Mouse (Mus musculus): ENCODE measurements around the gene Depp1. TPM values are rescaled to one million over a fixed set of nuclear protein-coding genes. Genes with fewer than 3 reads are reported as not detected.
A peak's percentile ranks its signal among the peaks of the same experiment; 100 is the strongest.

Gene Depp1
- polyA plus RNA-seq, 1 experiment from 2014 or later: 5.4 TPM

- Histone ChIP-seq H3K27me3 (ENCODE audit: poor library complexity, severe bottlenecking) (no peaks in the 10 kb centered on the region), H3K27ac (no peak overlapping the region), H3K36me3 (replicated peaks) (no peaks in the 10 kb centered on the region; the same call in 1 of the 2 replicates), H3K4me3 (no peak overlapping the region), H3K9me3 (no peaks in the 10 kb centered on the region; the same call in 1 of the 2 replicates), H3K4me1 (peaks cover 6% of the 10 kb centered on the region; the same call in 1 of the 2 replicates)
- DNase-seq (ENCODE audit: extremely low spot score, low spot score): peak; percentile 61
- WGBS: 64% methylated on average over 9 of the region's 9 CpGs
Observed at GRCm38 (mm10) chr6:116653684-116654454, 3.5 kb downstream of the Depp1 start.

GRCm38 (mm10) chr6:116663364-116663763 lies 13.0 kb downstream of the Depp1 start:
- Histone ChIP-seq H3K4me3 (no peak overlapping the region), H3K36me3 (replicated peaks) (no peaks in the 10 kb centered on the region), H3K9me3 (no peaks in the 10 kb centered on the region), H3K27me3 (ENCODE audit: poor library complexity, severe bottlenecking) (no peaks in the 10 kb centered on the region), H3K27ac (no peak overlapping the region), H3K4me1 (peaks cover 36% of the 10 kb centered on the region)
- DNase-seq (ENCODE audit: extremely low spot score, low spot score): no peak
- WGBS: 88% methylated on average over 2 of the region's 2 CpGs

- H3K36me3 ChIP-seq (replicated peaks): no peaks in the 10 kb centered on the region
- H3K9me3 ChIP-seq: no peaks in the 10 kb centered on the region
- no peak for DNase-seq (ENCODE audit: extremely low spot score, low spot score)
- H3K4me1 ChIP-seq: peaks cover 43% of the 10 kb centered on the region
- H3K27me3 ChIP-seq (ENCODE audit: poor library complexity, severe bottlenecking): 0 out of 2 replicates have a peak, but pooled peaks cover under 1% of the 10 kb centered on the region
- no peak overlapping the region for H3K4me3 ChIP-seq
- WGBS: 84% methylated on average over 6 of the region's 6 CpGs
- peak overlapping the region; percentile 17; the same call in 1 of the 2 replicates for H3K27ac ChIP-seq
Observed at GRCm38 (mm10) chr6:116664031-116664430, 13.6 kb downstream of the Depp1 start.

GRCm38 (mm10) chr6:116664830-116665229 lies 14.4 kb downstream of the Depp1 start:
- H3K27me3 ChIP-seq (ENCODE audit: poor library complexity, severe bottlenecking): 0 out of 2 replicates have a peak, but pooled peaks cover 8% of the 10 kb centered on the region
- no peaks in the 10 kb centered on the region for H3K9me3 ChIP-seq
- WGBS: 83% methylated on average over 3 of the region's 3 CpGs
- DNase-seq (ENCODE audit: extremely low spot score, low spot score): no peak
- H3K27ac ChIP-seq: no peak overlapping the region
- H3K36me3 ChIP-seq (replicated peaks): no peaks in the 10 kb centered on the region
- no peak overlapping the region for H3K4me3 ChIP-seq
- peaks cover 51% of the 10 kb centered on the region for H3K4me1 ChIP-seq

GRCm38 (mm10) chr6:116666085-116666750 lies 15.8 kb downstream of the Depp1 start:
- H3K27me3 ChIP-seq (ENCODE audit: poor library complexity, severe bottlenecking): peaks cover 20% of the 10 kb centered on the region
- DNase-seq (ENCODE audit: extremely low spot score, low spot score): no peak
- H3K36me3 ChIP-seq (replicated peaks): no peaks in the 10 kb centered on the region
- peaks cover 65% of the 10 kb centered on the region for H3K4me1 ChIP-seq
- H3K27ac ChIP-seq: peak overlapping the region; percentile 44; the same call in 1 of the 2 replicates
- no peaks in the 10 kb centered on the region for H3K9me3 ChIP-seq
- no peak overlapping the region for H3K4me3 ChIP-seq
- 79% methylated on average over 12 of the region's 12 CpGs for WGBS

GRCm38 (mm10) chr6:116666892-116667291 lies 16.5 kb downstream of the Depp1 start:
- Histone ChIP-seq H3K4me1 (peaks cover 71% of the 10 kb centered on the region), H3K4me3 (no peak overlapping the region)
- 70% methylated on average over 3 of the region's 3 CpGs for WGBS

GRCm38 (mm10) chr6:116667382-116667781 lies 17.0 kb downstream of the Depp1 start:
- 77% methylated on average over 3 of the region's 3 CpGs for WGBS
- Histone ChIP-seq H3K4me1 (peaks cover 76% of the 10 kb centered on the region), H3K36me3 (replicated peaks) (no peaks in the 10 kb centered on the region), H3K4me3 (no peak overlapping the region), H3K27ac (peak overlapping the region; percentile 16; the same call in 1 of the 2 replicates), H3K27me3 (ENCODE audit: poor library complexity, severe bottlenecking) (peaks cover 32% of the 10 kb centered on the region), H3K9me3 (no peaks in the 10 kb centered on the region)
- no peak for DNase-seq (ENCODE audit: extremely low spot score, low spot score)

More at GRCm38 (mm10) chr6:116666892-116667291, 16.5 kb downstream of the Depp1 start:
- H3K9me3 ChIP-seq: no peaks in the 10 kb centered on the region
- DNase-seq (ENCODE audit: extremely low spot score, low spot score): no peak
- no peaks in the 10 kb centered on the region for H3K36me3 ChIP-seq (replicated peaks)
- peaks cover 27% of the 10 kb centered on the region for H3K27me3 ChIP-seq (ENCODE audit: poor library complexity, severe bottlenecking)
- H3K27ac ChIP-seq: peak overlapping the region; percentile 16; the same call in 1 of the 2 replicates

GRCm38 (mm10) chr6:116668682-116669470 lies 18.5 kb downstream of the Depp1 start:
- no peaks in the 10 kb centered on the region for H3K9me3 ChIP-seq
- peak; percentile 44 for DNase-seq (ENCODE audit: extremely low spot score, low spot score)
- peaks cover 89% of the 10 kb centered on the region for H3K4me1 ChIP-seq
- no peak overlapping the region for H3K4me3 ChIP-seq
- H3K36me3 ChIP-seq (replicated peaks): no peaks in the 10 kb centered on the region
- peaks cover 38% of the 10 kb centered on the region for H3K27me3 ChIP-seq (ENCODE audit: poor library complexity, severe bottlenecking)
- H3K27ac ChIP-seq: peak overlapping the region; percentile 81; the same call in 1 of the 2 replicates
- 50% methylated on average over 11 of the region's 11 CpGs for WGBS

- peaks cover 95% of the 10 kb centered on the region for H3K4me1 ChIP-seq
- H3K9me3 ChIP-seq: no peaks in the 10 kb centered on the region
- peak overlapping the region; percentile 4; the same call in 1 of the 2 replicates for H3K4me3 ChIP-seq
- H3K27ac ChIP-seq: peak overlapping the region; percentile 81
- H3K27me3 ChIP-seq (ENCODE audit: poor library complexity, severe bottlenecking): peaks cover 46% of the 10 kb centered on the region
- peak; percentile 42 for DNase-seq (ENCODE audit: extremely low spot score, low spot score)
- WGBS: 16% methylated on average over 6 of the region's 6 CpGs
- H3K36me3 ChIP-seq (replicated peaks): no peaks in the 10 kb centered on the region
Observed at GRCm38 (mm10) chr6:116670144-116670543, 19.7 kb downstream of the Depp1 start.

GRCm38 (mm10) chr6:116671031-116671430 lies 20.6 kb downstream of the Depp1 start:
- H3K27me3 ChIP-seq (ENCODE audit: poor library complexity, severe bottlenecking): peaks cover 48% of the 10 kb centered on the region
- DNase-seq (ENCODE audit: extremely low spot score, low spot score): peak; percentile 34
- peak overlapping the region; percentile 81 for H3K27ac ChIP-seq
- H3K4me1 ChIP-seq: peaks cover 88% of the 10 kb centered on the region
- H3K36me3 ChIP-seq (replicated peaks): no peaks in the 10 kb centered on the region
- H3K9me3 ChIP-seq: no peaks in the 10 kb centered on the region
- peak overlapping the region; percentile 55; the same call in 1 of the 2 replicates for H3K4me3 ChIP-seq
- WGBS: 10% methylated on average over 5 of the region's 5 CpGs

GRCm38 (mm10) chr6:116671768-116672167 lies 21.4 kb downstream of the Depp1 start:
- Histone ChIP-seq H3K4me3 (peak overlapping the region; percentile 55; the same call in 1 of the 2 replicates), H3K27me3 (ENCODE audit: poor library complexity, severe bottlenecking) (peaks cover 48% of the 10 kb centered on the region), H3K4me1 (peaks cover 80% of the 10 kb centered on the region), H3K36me3 (replicated peaks) (no peaks in the 10 kb centered on the region), H3K9me3 (no peaks in the 10 kb centered on the region), H3K27ac (peak overlapping the region; percentile 81; the same call in 1 of the 2 replicates)
- WGBS: 91% methylated on average over 4 of the region's 4 CpGs
- no peak for DNase-seq (ENCODE audit: extremely low spot score, low spot score)

GRCm38 (mm10) chr6:116672349-116672748 lies 21.9 kb downstream of the Depp1 start:
- H3K27ac ChIP-seq: peak overlapping the region; percentile 81; the same call in 1 of the 2 replicates
- H3K4me3 ChIP-seq: peak overlapping the region; percentile 55
- no peaks in the 10 kb centered on the region for H3K9me3 ChIP-seq
- WGBS: 72% methylated on average over 5 of the region's 5 CpGs
- peaks cover 79% of the 10 kb centered on the region for H3K4me1 ChIP-seq
- H3K36me3 ChIP-seq (replicated peaks): no peaks in the 10 kb centered on the region
- DNase-seq (ENCODE audit: extremely low spot score, low spot score): no peak
- H3K27me3 ChIP-seq (ENCODE audit: poor library complexity, severe bottlenecking): peaks cover 48% of the 10 kb centered on the region
